Comparison of ENCODE assay signal across 33 mouse cellular contexts in genomic region chr14:120826187-120826586, GRCm38 (mm10).
"Had no signal": no experiment of that assay in that cellular context is flagged by ENCODE, and none has a peak within 500 bp of the region (broad histone marks: within the 10 kb centered on the region; RNA-seq: fewer than 3 reads in every experiment).

No protein-coding gene starts in this region.

- ATAC-seq: hindbrain, embryonic 16.5 days; hindbrain, postnatal 0 days; inflammation-experienced regulatory T-cells, adult 6 months; intestine, embryonic 16.5 days; intestine, postnatal 0 days had no signal

- H3K4me1 ChIP-seq: heart, embryonic 12.5 days; heart, embryonic 13.5 days; heart, embryonic 15.5 days; hindbrain, embryonic 12.5 days; hindbrain, embryonic 13.5 days had no signal

- H3K27me3 ChIP-seq: heart, embryonic 12.5 days; heart, embryonic 13.5 days; heart, embryonic 15.5 days; hindbrain, embryonic 12.5 days; hindbrain, embryonic 13.5 days; hindbrain, embryonic 15.5 days; kidney, embryonic 15.5 days had no signal

- H3K4me3 ChIP-seq: heart, embryonic 12.5 days; heart, embryonic 13.5 days; heart, embryonic 15.5 days; hindbrain, embryonic 10.5 days; hindbrain, embryonic 12.5 days; hindbrain, embryonic 13.5 days; hindbrain, embryonic 15.5 days; kidney, embryonic 15.5 days; left cerebral cortex, adult 2 months had no signal

- H3K36me3 ChIP-seq: heart, embryonic 12.5 days; heart, embryonic 13.5 days; heart, embryonic 15.5 days; hindbrain, embryonic 10.5 days; hindbrain, embryonic 12.5 days; hindbrain, embryonic 13.5 days; hindbrain, embryonic 15.5 days; kidney, embryonic 15.5 days had no signal

- DNase-seq: heart, postnatal 10 days; heart, postnatal 14 days; heart, postnatal 36 days; heart, postnatal 4 days; kidney, adult 11 months; kidney, adult 18-20 months; kidney, adult 2 months; kidney, adult 8-10 months; kidney, adult 9 months; kidney, postnatal 10 days; kidney, postnatal 14 days; kidney, postnatal 25 days; kidney, postnatal 36 days; kidney, postnatal 4 days; layer of hippocampus, adult 9-11 months; layer of hippocampus, postnatal 36 days had no signal

- H3K9ac ChIP-seq: heart, embryonic 12.5 days; heart, embryonic 13.5 days; heart, embryonic 15.5 days; hindbrain, embryonic 12.5 days; hindbrain, embryonic 13.5 days; hindbrain, embryonic 14.5 days; hindbrain, embryonic 15.5 days; kidney, embryonic 15.5 days had no signal

- H3K27ac ChIP-seq: heart, embryonic 13.5 days; heart, embryonic 15.5 days; hindbrain, embryonic 10.5 days; hindbrain, embryonic 12.5 days; hindbrain, embryonic 13.5 days; hindbrain, embryonic 14.5 days; hindbrain, embryonic 15.5 days; hindbrain, postnatal 0 days; kidney, embryonic 15.5 days; kidney, postnatal 0 days; left cerebral cortex, adult 2 months had no signal

- H3K4me2 ChIP-seq: heart, embryonic 11.5 days; heart, embryonic 12.5 days; heart, embryonic 13.5 days; heart, embryonic 15.5 days; hindbrain, embryonic 12.5 days; hindbrain, embryonic 13.5 days; hindbrain, embryonic 14.5 days; hindbrain, embryonic 15.5 days; kidney, embryonic 15.5 days had no signal

- H3K9me3 ChIP-seq: heart, embryonic 12.5 days; heart, embryonic 15.5 days; hindbrain, embryonic 10.5 days; hindbrain, embryonic 12.5 days; hindbrain, embryonic 13.5 days; hindbrain, embryonic 15.5 days; kidney, embryonic 15.5 days had no signal
